Mouse (Mus musculus) T-helper 2 cell (primary cell): ENCODE results near the gene Rnf213.

ENCODE experiments used
- in situ Hi-C: fragments of 300-600 bp; cut with MboI, MseI; formaldehyde crosslinking; loops from one replicate; pipeline ENCODE4 v1.15.1; 2025; ENCODE audit warnings: high pct_unique_total_duplicates

Gene Rnf213

GRCm38 (mm10) chr11:119514967-119515636 is 122.2 kb downstream of the Rnf213 start:
- in situ Hi-C loops, result no loop called here

- in situ Hi-C loops, result no loop called here
Measured at GRCm38 (mm10) chr11:119515823-119516676, 123.2 kb downstream of the Rnf213 start.

GRCm38 (mm10) chr11:119516677-119517361 is 123.9 kb downstream of the Rnf213 start:
- in situ Hi-C loops, result no loop called here

- in situ Hi-C loops, result no loop called here
Measured at GRCm38 (mm10) chr11:119519387-119519786, 126.5 kb downstream of the Rnf213 start.

GRCm38 (mm10) chr11:119520005-119520712 is 127.3 kb downstream of the Rnf213 start:
- in situ Hi-C loops, result no loop called here

- in situ Hi-C loops, result no loop called here
Measured at GRCm38 (mm10) chr11:119520713-119521063, 127.8 kb downstream of the Rnf213 start.

GRCm38 (mm10) chr11:119521920-119522710 is 129.2 kb downstream of the Rnf213 start:
- in situ Hi-C loops, result no loop called here

GRCm38 (mm10) chr11:119522779-119523178 is 129.9 kb downstream of the Rnf213 start:
- in situ Hi-C loops, result no loop called here

GRCm38 (mm10) chr11:119523392-119523791 is 130.5 kb downstream of the Rnf213 start:
- in situ Hi-C loops, result no loop called here

- in situ Hi-C loops, result no loop called here
Measured at GRCm38 (mm10) chr11:119524545-119524949, 131.6 kb downstream of the Rnf213 start.

- in situ Hi-C loops, result no loop called here
Measured at GRCm38 (mm10) chr11:119526068-119526966, 133.4 kb downstream of the Rnf213 start.

GRCm38 (mm10) chr11:119528930-119529329 is 136.0 kb downstream of the Rnf213 start:
- in situ Hi-C loops, result no loop called here

- in situ Hi-C loops, result no loop called here
Measured at GRCm38 (mm10) chr11:119532460-119532859, 139.6 kb downstream of the Rnf213 start.

GRCm38 (mm10) chr11:119533745-119534144 is 140.8 kb downstream of the Rnf213 start:
- in situ Hi-C loops, result no loop called here
